Mouse (Mus musculus): ENCODE data around the gene Schip1. TPM values are rescaled to one million over a fixed set of nuclear protein-coding genes. Genes with fewer than 3 reads are reported as not detected.

Schip1 gene
- polyA plus RNA-seq, 1 experiment from 2014 or later, result 164 TPM

GRCm38 (mm10) chr3:68666377-68666776, 601.8 kb downstream of the Schip1 start:
- H3K9ac ChIP-seq (replicated peaks), result no peak overlapping the region
- 94% methylated on average over 7 of the region's 7 CpGs for WGBS
- H3K4me3 ChIP-seq (replicated peaks), result no peak overlapping the region
- no peak overlapping the region for H3K27ac ChIP-seq (replicated peaks)
- H3K4me1 ChIP-seq, result 0 out of 2 replicates have a peak, but pooled peaks cover 5% of the 10 kb centered on the region
- no peaks in the 10 kb centered on the region for H3K9me3 ChIP-seq (replicated peaks)
- no peak overlapping the region for H3K4me2 ChIP-seq
- no peaks in the 10 kb centered on the region for H3K27me3 ChIP-seq (replicated peaks)
- no peak for ATAC-seq (ENCODE audit: low FRiP score)
- H3K36me3 ChIP-seq, result no peaks in the 10 kb centered on the region

- Histone ChIP-seq H3K27ac (replicated peaks) (no peak overlapping the region), H3K4me2 (no peak overlapping the region), H3K4me1 (0 out of 2 replicates have a peak, but pooled peaks cover 5% of the 10 kb centered on the region), H3K27me3 (replicated peaks) (no peaks in the 10 kb centered on the region), H3K36me3 (no peaks in the 10 kb centered on the region), H3K9me3 (replicated peaks) (no peaks in the 10 kb centered on the region), H3K9ac (replicated peaks) (no peak overlapping the region), H3K4me3 (replicated peaks) (no peak overlapping the region)
- ATAC-seq (ENCODE audit: low FRiP score), result no peak
- WGBS, result 74% methylated on average over 1 of the region's 1 CpGs
Measured at GRCm38 (mm10) chr3:68667852-68668251, 603.2 kb downstream of the Schip1 start.

- H3K27ac ChIP-seq (replicated peaks), result no peak overlapping the region
- H3K27me3 ChIP-seq (replicated peaks), result no peaks in the 10 kb centered on the region
- H3K9me3 ChIP-seq (replicated peaks), result no peaks in the 10 kb centered on the region
- H3K9ac ChIP-seq (replicated peaks), result no peak overlapping the region
- WGBS, result 84% methylated on average over 5 of the region's 5 CpGs
- H3K4me3 ChIP-seq (replicated peaks), result no peak overlapping the region
- H3K4me1 ChIP-seq, result 0 out of 2 replicates have a peak, but pooled peaks cover 2% of the 10 kb centered on the region
- no peaks in the 10 kb centered on the region for H3K36me3 ChIP-seq
- ATAC-seq (ENCODE audit: low FRiP score), result no peak
- no peak overlapping the region for H3K4me2 ChIP-seq
Measured at GRCm38 (mm10) chr3:68669418-68669974, 604.9 kb downstream of the Schip1 start.

GRCm38 (mm10) chr3:68674721-68675120, 610.1 kb downstream of the Schip1 start:
- H3K4me1 ChIP-seq, result no peaks in the 10 kb centered on the region
- WGBS, result 73% methylated on average over 2 of the region's 2 CpGs
- H3K27ac ChIP-seq (replicated peaks), result no peak overlapping the region
- H3K9me3 ChIP-seq (replicated peaks), result no peaks in the 10 kb centered on the region
- no peak overlapping the region for H3K9ac ChIP-seq (replicated peaks)
- no peak overlapping the region for H3K4me3 ChIP-seq (replicated peaks)
- no peak overlapping the region for H3K4me2 ChIP-seq
- no peaks in the 10 kb centered on the region for H3K36me3 ChIP-seq
- no peaks in the 10 kb centered on the region for H3K27me3 ChIP-seq (replicated peaks)
- no peak for ATAC-seq (ENCODE audit: low FRiP score)

GRCm38 (mm10) chr3:68675216-68675835, 610.7 kb downstream of the Schip1 start:
- ATAC-seq (ENCODE audit: low FRiP score), result no peak
- no peak overlapping the region for H3K9ac ChIP-seq (replicated peaks)
- no peaks in the 10 kb centered on the region for H3K9me3 ChIP-seq (replicated peaks)
- 90% methylated on average over 12 of the region's 12 CpGs for WGBS
- H3K4me1 ChIP-seq, result no peaks in the 10 kb centered on the region
- H3K27ac ChIP-seq (replicated peaks), result no peak overlapping the region
- no peak overlapping the region for H3K4me3 ChIP-seq (replicated peaks)
- no peak overlapping the region for H3K4me2 ChIP-seq
- no peaks in the 10 kb centered on the region for H3K36me3 ChIP-seq
- no peaks in the 10 kb centered on the region for H3K27me3 ChIP-seq (replicated peaks)

Other genes starting within 250 kb of the Schip1 start
- 0.57 and 0.93 TPM in 2 replicates for gene Iqcj, start 172.6 kb upstream of the Schip1 start, polyA plus RNA-seq (2015; fragmentation: Nextera tagmentation; extraction: Ambion mirVana)
- 4.8 and 7.2 TPM in 2 replicates for gene Iqschfp, start 172.6 kb upstream of the Schip1 start, polyA plus RNA-seq (2015; fragmentation: Nextera tagmentation; extraction: Ambion mirVana)

Data from neural tube, embryonic 15.5 days (tissue).